Comparison of ENCODE assay signal across 12 mouse cellular contexts in the genomic region with DNA sequence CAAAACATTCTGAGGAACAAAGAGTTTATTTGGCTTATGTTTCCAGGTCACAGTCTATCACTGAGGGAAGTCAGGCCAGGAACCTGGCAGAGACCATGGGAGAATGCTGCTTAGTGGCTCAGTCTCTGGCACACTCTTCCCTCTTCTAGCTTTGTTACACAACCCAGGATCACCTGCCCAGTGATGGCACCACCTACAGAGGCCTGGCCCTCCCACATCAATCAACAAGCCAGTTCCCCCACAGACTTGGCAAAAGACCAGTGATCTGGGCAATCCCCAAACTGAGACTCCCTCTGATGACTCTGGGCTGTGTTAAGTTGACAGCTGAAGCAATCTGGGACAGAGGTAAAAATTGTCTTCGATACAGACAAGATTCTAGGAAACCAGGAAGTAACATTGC. TPM values are rescaled to one million over a fixed set of nuclear protein-coding genes. Genes with fewer than 3 reads are reported as not detected.
DNase-seq lines count a peak whose midpoint lies in the region; ATAC-seq lines count a peak whose summit lies in the region.
"Had no signal": no experiment of that assay in that cellular context is flagged by ENCODE, and none has a peak within 500 bp of the region (broad histone marks: within the 10 kb centered on the region; RNA-seq: fewer than 3 reads in every experiment).

No protein-coding gene starts in this region.

- no peak overlapping the region for H3K9ac ChIP-seq in liver, embryonic 11.5 days (ENCODE audit: low read depth, low read length)
- H3K9ac ChIP-seq: intestine, embryonic 15.5 days; midbrain, embryonic 13.5 days had no signal

- H3K27ac ChIP-seq in liver, embryonic 11.5 days (ENCODE audit: low read depth, low read length) = no peak overlapping the region
- H3K27ac ChIP-seq: hindbrain, embryonic 10.5 days; intestine, embryonic 15.5 days; midbrain, embryonic 13.5 days had no signal

- peak; percentile 17 for DNase-seq in cerebellum, adult 11 months
- DNase-seq in liver = peak; percentile 10
- DNase-seq in liver, embryonic 11.5 days (ENCODE audit: low spot score) = no peak
- peak; percentile 41 for DNase-seq in brain, adult 2 months (ENCODE audit: low read depth, low spot score)
- peak; percentile 29 to 31 for DNase-seq in heart, postnatal 10 days
- DNase-seq in right cerebral cortex, adult 18-20 months = no peak
- DNase-seq in testis, postnatal 14 days (ENCODE audit: low spot score) = no peak
- DNase-seq: thymus, postnatal 14 days had no signal

- no peaks in the 10 kb centered on the region; the same call in 1 of the 2 replicates for H3K27me3 ChIP-seq in liver, embryonic 11.5 days (replicated peaks; ENCODE audit: control insufficient read depth, insufficient read depth, low read length)
- H3K27me3 ChIP-seq: intestine, embryonic 15.5 days had no signal

- intact Hi-C loops in heart, postnatal 10 days (cut with DNase I) = no loop called here

- H3K36me3 ChIP-seq in liver, embryonic 11.5 days (ENCODE audit: control insufficient read depth, insufficient read depth, low read length) = no peaks in the 10 kb centered on the region
- H3K36me3 ChIP-seq: hindbrain, embryonic 10.5 days; intestine, embryonic 15.5 days; midbrain, embryonic 13.5 days had no signal

- WGBS in liver, embryonic 11.5 days = 61% methylated on average over 1 of the region's 1 CpGs

- H3K4me2 ChIP-seq in liver, embryonic 11.5 days = no peak overlapping the region
- H3K4me2 ChIP-seq: intestine, embryonic 15.5 days; midbrain, embryonic 13.5 days had no signal

- ATAC-seq in cerebellum, adult (ENCODE audit: insufficient number of reproducible peaks, low FRiP score, low TSS enrichment) = no peak
- no peak for ATAC-seq in liver, embryonic 11.5 days (replicated peaks; ENCODE audit: low FRiP score)
- ATAC-seq: intestine, embryonic 15.5 days; midbrain, embryonic 13.5 days had no signal

- H3K4me3 ChIP-seq in liver, embryonic 11.5 days (ENCODE audit: low read depth, low read length) = no peak overlapping the region
- H3K4me3 ChIP-seq: hindbrain, embryonic 10.5 days; intestine, embryonic 15.5 days; midbrain, embryonic 13.5 days had no signal

- no peaks in the 10 kb centered on the region for H3K9me3 ChIP-seq in liver, embryonic 11.5 days (ENCODE audit: control insufficient read depth, low read length)
- H3K9me3 ChIP-seq: hindbrain, embryonic 10.5 days; intestine, embryonic 15.5 days; midbrain, embryonic 13.5 days had no signal

- H3K4me1 ChIP-seq in liver, embryonic 11.5 days (replicated peaks; ENCODE audit: control insufficient read depth, insufficient read depth, low read length) = peaks cover 5% of the 10 kb centered on the region; the same call in 1 of the 2 replicates

RNA-seq across cellular contexts. Expression of a gene that starts 2.6 kb away (rescaled TPM):
- polyA plus RNA-seq in liver, embryonic 11.5 days (2014; fragmentation: Nextera tagmentation; extraction: Ambion mirVana) = 10.0 and 13.8 TPM in 2 replicates
- 10 to 100 TPM; 40.8 to 53.0 TPM for total RNA-seq in heart, postnatal 10 days (2021)

Comparison
In these comparisons a context has a peak if more than half of its experiments do, and no peak if none do; other contexts are left out.
1. DNase-seq: peak in cerebellum, adult 11 months (single experiment), liver (single experiment), brain, adult 2 months (single experiment) and heart, postnatal 10 days (2 of 2); none in liver, embryonic 11.5 days (single experiment), right cerebral cortex, adult 18-20 months (single experiment) and testis, postnatal 14 days (single experiment).